Mouse (Mus musculus) liver, embryonic 14.5 days (tissue): ENCODE measurements around the gene Mms19. TPM values are rescaled to one million over a fixed set of nuclear protein-coding genes. Genes with fewer than 3 reads are reported as not detected.

Experiments
- ATAC-seq: fragments of 200-750 bp; cut with Nextera tagmentation; 2 replicates; pipeline ENCODE4 v1.8.0; 2017; ENCODE audit warnings: moderate number of reproducible peaks, mild to moderate bottlenecking, moderate library complexity; ENCODE audit not compliant: insufficient read depth
- DNase-seq, 3 experiments: peaks; one replicate each; pipeline ENCODE4 v3.0.0-alpha.2; 2012 to 2013; ENCODE audit warnings: low read depth in 3 of 3, low spot score in 3 of 3
- H3K27ac ChIP-seq: fragments of 300-500 bp; sonication (generic); 2 replicates; pipeline ENCODE4 v1.5.1; 2014; ENCODE audit warnings: moderate library complexity, mild to moderate bottlenecking, control low read depth, inconsistent platforms
- H3K27me3 ChIP-seq: fragments of 300-500 bp; sonication (generic); 2 replicates; pipeline ENCODE4 v1.6.1; 2014; ENCODE audit warnings: mild to moderate bottlenecking, low read length, moderate library complexity; ENCODE audit not compliant: control insufficient read depth, insufficient read depth
- H3K36me3 ChIP-seq: fragments of 300-500 bp; sonication (generic); replicated peaks from 2 replicates; pipeline ENCODE4 v1.6.1; 2014; ENCODE audit warnings: low read depth; ENCODE audit not compliant: control insufficient read depth, insufficient read depth
- H3K4me1 ChIP-seq, 2 experiments: fragments of 200-500 bp in 1 of 2; fragments of 300-500 bp in 1 of 2; sonication (generic) in 1 of 2; replicated peaks; 2 replicates each; pipeline ENCODE4 v1.6.1; 2012 to 2014; ENCODE audit warnings: antibody characterized with exemption in 1 of 2, inconsistent platforms in 1 of 2, low read length in 1 of 2; ENCODE audit not compliant: control insufficient read depth in 2 of 2, insufficient read depth in 2 of 2
- H3K4me2 ChIP-seq: fragments of 300-500 bp; sonication (generic); 2 replicates; pipeline ENCODE4 v1.6.1; 2014; ENCODE audit warnings: low read depth, mild to moderate bottlenecking, control low read depth, moderate library complexity
- H3K4me3 ChIP-seq, 2 experiments: fragments of 200-500 bp in 1 of 2; fragments of 300-500 bp in 1 of 2; sonication (generic) in 1 of 2; 2 replicates each; pipeline ENCODE4 v1.5.1; 2012 to 2014; ENCODE audit warnings: low read depth in 2 of 2, low read length in 2 of 2, mild to moderate bottlenecking in 2 of 2, control low read depth in 1 of 2, inconsistent platforms in 1 of 2, moderate library complexity in 1 of 2; ENCODE audit not compliant: insufficient read depth in 1 of 2
- H3K9ac ChIP-seq: fragments of 300-500 bp; sonication (generic); replicated peaks from 2 replicates; pipeline ENCODE4 v1.6.1; 2014; ENCODE audit warnings: mild to moderate bottlenecking, control low read depth, moderate library complexity
- H3K9me3 ChIP-seq: fragments of 300-500 bp; sonication (generic); 2 replicates; pipeline ENCODE4 v1.6.1; 2016; ENCODE audit warnings: low read length, mixed read lengths; ENCODE audit not compliant: control insufficient read depth
- CTCF ChIP-seq: IDR thresholded peaks from 2 replicates; pipeline ENCODE4 v1.5.1; 2016; ENCODE audit warnings: antibody characterized with exemption, low read depth, control low read depth
- EP300 ChIP-seq: IDR thresholded peaks from 2 replicates; pipeline ENCODE4 v1.6.1; 2016; ENCODE audit warnings: antibody characterized with exemption, low read depth
- WGBS: fragments of 180-500 bp; shearing (Covaris S2); extraction: QIAGEN DNeasy Blood & Tissue Kit; methylation state at CpG from one replicate; pipeline ENCODE4 v1.1.7; 2014; ENCODE audit not compliant: insufficient replicate concordance; 5-methylcytosine and 5-hydroxymethylcytosine counted together
- polyA plus RNA-seq, 2 experiments: library from polyadenylated mRNA; depleted of rRNA in 1 of 2; stranded (reverse) in 1 of 2; unstranded in 1 of 2; fragments of >200 nt; fragmentation: Nextera tagmentation in 1 of 2; extraction: Ambion mirVana in 1 of 2; gene quantifications; 2 replicates each; pipeline versions ENCODE4 v1.2.1 to v1.2.3; 2012 to 2014

Mms19 gene
- polyA plus RNA-seq, 2 experiments, result 10.8 to 18.2 TPM

- no peaks in the 10 kb centered on the region for H3K27me3 ChIP-seq
- H3K4me1 ChIP-seq, result no peaks in the 10 kb centered on the region
- no peak overlapping the region for H3K4me2 ChIP-seq
- no peak overlapping the region for H3K9ac ChIP-seq
- H3K27ac ChIP-seq, result no peak overlapping the region
- 82% methylated on average over 6 of the region's 6 CpGs for WGBS
- DNase-seq (no peak), ATAC-seq (no peak)
- H3K9me3 ChIP-seq, result no peaks in the 10 kb centered on the region
- TF ChIP-seq EP300 (no peak), CTCF (no peak)
- H3K4me3 ChIP-seq, result no peak overlapping the region
- H3K36me3 ChIP-seq, result no peaks in the 10 kb centered on the region
Measured at GRCm38 (mm10) chr19:41993484-41993883, 12.5 kb upstream of the Mms19 start.

GRCm38 (mm10) chr19:41992971-41993370 is 12.0 kb upstream of the Mms19 start:
- Histone ChIP-seq H3K4me3 (no peak overlapping the region), H3K4me1 (no peaks in the 10 kb centered on the region), H3K9ac (no peak overlapping the region), H3K27me3 (no peaks in the 10 kb centered on the region), H3K4me2 (no peak overlapping the region), H3K27ac (no peak overlapping the region), H3K36me3 (no peaks in the 10 kb centered on the region), H3K9me3 (no peaks in the 10 kb centered on the region)
- 75% methylated on average over 2 of the region's 2 CpGs for WGBS
- no peak for TF ChIP-seq CTCF
- TF ChIP-seq EP300, result no peak
- DNase-seq, result no peak
- no peak for ATAC-seq

- 45% methylated on average over 6 of the region's 6 CpGs for WGBS
- Histone ChIP-seq H3K36me3 (no peaks in the 10 kb centered on the region), H3K4me2 (no peak overlapping the region), H3K27me3 (no peaks in the 10 kb centered on the region), H3K4me1 (no peaks in the 10 kb centered on the region), H3K27ac (no peak overlapping the region), H3K9me3 (no peaks in the 10 kb centered on the region), H3K4me3 (no peak overlapping the region), H3K9ac (no peak overlapping the region)
- ATAC-seq, result no peak
- no peak for DNase-seq
- TF ChIP-seq CTCF (no peak), EP300 (no peak)
Measured at GRCm38 (mm10) chr19:41991926-41992477, 11.0 kb upstream of the Mms19 start.

GRCm38 (mm10) chr19:41989810-41990209 is 8.9 kb upstream of the Mms19 start:
- no peaks in the 10 kb centered on the region for H3K4me1 ChIP-seq
- H3K4me2 ChIP-seq, result no peak overlapping the region
- DNase-seq (no peak), ATAC-seq (no peak)
- no peak overlapping the region for H3K27ac ChIP-seq
- no peaks in the 10 kb centered on the region for H3K36me3 ChIP-seq
- no peak overlapping the region for H3K9ac ChIP-seq
- TF ChIP-seq EP300 (no peak), CTCF (no peak)
- H3K27me3 ChIP-seq, result no peaks in the 10 kb centered on the region
- H3K9me3 ChIP-seq, result no peaks in the 10 kb centered on the region
- WGBS, result 36% methylated on average over 6 of the region's 6 CpGs
- no peak overlapping the region for H3K4me3 ChIP-seq

- Histone ChIP-seq H3K9ac (no peak overlapping the region), H3K27ac (no peak overlapping the region), H3K36me3 (no peaks in the 10 kb centered on the region), H3K4me1 (no peaks in the 10 kb centered on the region), H3K4me3 (no peak overlapping the region), H3K27me3 (peaks cover 17% of the 10 kb centered on the region), H3K9me3 (no peaks in the 10 kb centered on the region), H3K4me2 (no peak overlapping the region)
- DNase-seq (no peak), ATAC-seq (no peak)
- TF ChIP-seq EP300 (no peak), CTCF (no peak)
- 60% methylated on average over 4 of the region's 4 CpGs for WGBS
Measured at GRCm38 (mm10) chr19:41987206-41987605, 6.2 kb upstream of the Mms19 start.
